In the genomic region with DNA sequence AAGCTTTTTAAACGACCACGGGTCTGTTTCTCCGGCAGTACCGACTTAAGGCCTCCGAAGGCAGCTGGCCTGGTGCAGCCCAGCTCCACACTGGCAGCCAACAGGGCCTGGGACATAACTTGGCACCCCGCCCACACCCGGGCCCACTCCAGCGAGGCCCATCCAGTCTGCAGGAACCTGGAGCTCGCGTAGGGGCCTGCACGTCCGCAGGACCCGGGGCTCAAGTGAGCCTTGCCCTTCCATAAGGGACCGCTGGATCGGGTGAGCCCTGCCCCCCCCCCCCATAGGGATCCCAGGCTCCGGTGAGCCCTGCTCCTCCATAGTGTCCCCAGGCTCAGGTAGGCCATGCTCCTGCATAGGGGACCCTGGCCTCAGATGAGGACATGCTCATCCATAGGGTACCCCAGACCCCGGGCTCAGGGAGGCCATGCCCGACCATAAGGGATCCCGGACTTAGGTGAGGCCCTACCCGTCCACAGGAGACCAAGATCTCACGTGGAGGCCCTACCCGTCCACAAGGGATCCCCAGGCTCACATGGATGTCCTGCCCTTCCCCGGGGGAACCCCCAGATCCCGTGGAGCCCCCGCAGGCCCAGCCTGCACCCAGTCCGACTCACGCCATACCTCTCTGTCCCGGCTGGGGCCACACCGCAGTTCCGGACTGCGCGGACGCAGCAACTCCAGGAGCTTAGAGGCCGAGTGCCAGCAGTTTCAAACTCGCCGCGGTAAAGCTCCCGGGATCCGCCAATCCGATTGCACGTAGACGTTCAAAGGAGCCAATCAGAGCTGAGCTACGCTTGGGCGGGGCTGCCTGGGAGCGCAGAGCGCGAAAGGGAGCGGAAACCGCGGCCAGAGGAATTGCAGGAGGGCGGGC, we compare ENCODE assay signal across 8 mouse cellular contexts. TPM values are rescaled to one million over a fixed set of nuclear protein-coding genes. Genes with fewer than 3 reads are reported as not detected.
A peak's percentile ranks its signal among the peaks of the same experiment; 100 is the strongest.
DNase-seq lines count a peak whose midpoint lies in the region; ATAC-seq lines count a peak whose summit lies in the region.

Gene Cdk1, minus strand, starts transcription at position 727 of the 874 bp plus-strand sequence.

- ATAC-seq in hindbrain, embryonic 15.5 days (ENCODE audit: low FRiP score, low read depth) = peak; percentile 97

- H3K4me3 ChIP-seq in hindbrain, embryonic 15.5 days = peak within 1 kb of the TSS; percentile 53

- peak within 1 kb of the TSS; percentile 64 for H3K27ac ChIP-seq in hindbrain, embryonic 15.5 days (replicated peaks)

- no peaks in the 10 kb centered on the region for H3K27me3 ChIP-seq in hindbrain, embryonic 15.5 days

- under 1% methylated on average over 51 of the region's 51 CpGs for WGBS in hindbrain, embryonic 15.5 days

- peak within 1 kb of the TSS; percentile 39 for H3K9ac ChIP-seq in hindbrain, embryonic 15.5 days

- H3K36me3 ChIP-seq in hindbrain, embryonic 15.5 days = no peaks in the 10 kb centered on the region

- peak; percentile 98 for DNase-seq in R1 (ENCODE audit: low read depth, low spot score)
- peak; percentile 96 for DNase-seq in cerebellum, postnatal 25 days
- peak; percentile 91 to 94 for DNase-seq in frontal cortex, postnatal 36 days (ENCODE audit: low spot score in 2 of 2)
- peak; percentile 88 for DNase-seq in left cerebral cortex, adult 11 months (ENCODE audit: low spot score)
- DNase-seq in lung, postnatal 4 days = peak; percentile 98
- DNase-seq in retina, postnatal 7 days (ENCODE audit: low read depth, low spot score) = peak; percentile 94
- peak; percentile 90 for DNase-seq in urinary bladder, adult 2 months (ENCODE audit: low spot score)

- no peaks in the 10 kb centered on the region for H3K9me3 ChIP-seq in hindbrain, embryonic 15.5 days

- H3K4me2 ChIP-seq in hindbrain, embryonic 15.5 days = peak within 1 kb of the TSS; percentile 97

- H3K4me1 ChIP-seq in hindbrain, embryonic 15.5 days (replicated peaks) = peaks cover 13% of the 10 kb centered on the region

RNA-seq across cellular contexts. Expression of gene Cdk1, which starts in this region (rescaled TPM):
- polyA plus RNA-seq in hindbrain, embryonic 15.5 days (2015; fragmentation: Nextera tagmentation; extraction: Ambion mirVana) = 77.9 and 99.6 TPM in 2 replicates
- polyA plus RNA-seq in urinary bladder, adult 2 months (2012; rRNA removed) = 12.1 and 18.0 TPM in 2 replicates

Comparison
In these comparisons a context has a peak if more than half of its experiments do, and no peak if none do; other contexts are left out.
1. Peak in every context shown above with its lines: DNase-seq, ATAC-seq, H3K4me3 ChIP-seq and H3K27ac ChIP-seq.